Mouse (Mus musculus) gastrocnemius, postnatal 36 days (tissue): ENCODE measurements around the gene Gm11733. TPM values are rescaled to one million over a fixed set of nuclear protein-coding genes. Genes with fewer than 3 reads are reported as not detected.
"Not testable (repeated sequence)": the region's sequence is repeated elsewhere in the genome, so short reads cannot be mapped to it uniquely, and the experiment has no call there.

Experiments used
- DNase-seq, 2 experiments: peaks; one replicate each; pipeline ENCODE4 v3.0.0; 2022
- intact Hi-C: fragments of 180-260 bp; cut with DNase I; formaldehyde crosslinking; loops from one replicate; pipeline ENCODE4 v1.15.1; 2025
- long read RNA-seq, 2 experiments: library from polyadenylated mRNA; stranded (forward); transcript quantifications; one replicate each; pipeline ENCODE4 v2.0.0; 2021
- total RNA-seq, 2 experiments: library from RNA; stranded (reverse); gene quantifications; 2 replicates each; pipeline ENCODE4 v1.2.3; 2021

Gm11733 gene
- total RNA-seq = not detected
- long read RNA-seq, experiment 1 = 0 reads
- long read RNA-seq, experiment 2 = 0 reads

- DNase-seq = no peak
- intact Hi-C loops = loop anchor here (5.0 kb wide), 1 partner anchor 168 kb away; the partner anchor contains the start of gene Tnrc6c
These were observed at the start of gene Gm11733 for GRCm38 (mm10) chr11:117484198-117484597. TSS of gene Gm11733 (plus strand) at chr11:117484368.

- no peak for DNase-seq
- intact Hi-C loops = no loop called here
These were observed 47.6 kb upstream of the Gm11733 start for GRCm38 (mm10) chr11:117436401-117437109.

- intact Hi-C loops = no loop called here
- DNase-seq = no peak
These were observed 47.1 kb upstream of the Gm11733 start for GRCm38 (mm10) chr11:117437110-117437490.

GRCm38 (mm10) chr11:117438363-117438762 is 45.8 kb upstream of the Gm11733 start:
- intact Hi-C loops = no loop called here
- no peak for DNase-seq

- intact Hi-C loops = no loop called here
- DNase-seq = no peak
These were observed 43.2 kb upstream of the Gm11733 start for GRCm38 (mm10) chr11:117440865-117441425.

GRCm38 (mm10) chr11:117444090-117444489 is 40.1 kb upstream of the Gm11733 start:
- DNase-seq = no peak
- intact Hi-C loops = no loop called here

- no peak for DNase-seq
- intact Hi-C loops = loop anchor here (5.0 kb wide), 1 partner anchor 67 kb away; no protein-coding TSS in a partner anchor
These were observed 38.5 kb upstream of the Gm11733 start for GRCm38 (mm10) chr11:117445707-117446106.

GRCm38 (mm10) chr11:117454086-117454485 is 30.1 kb upstream of the Gm11733 start:
- intact Hi-C loops = no loop called here
- no peak for DNase-seq

- DNase-seq = no peak
- intact Hi-C loops = no loop called here
These were observed 25.0 kb upstream of the Gm11733 start for GRCm38 (mm10) chr11:117459148-117459547.

- DNase-seq = no peak
- intact Hi-C loops = no loop called here
These were observed 21.8 kb upstream of the Gm11733 start for GRCm38 (mm10) chr11:117462202-117462864.

GRCm38 (mm10) chr11:117463416-117463815 is 20.8 kb upstream of the Gm11733 start:
- intact Hi-C loops, DNase-seq: not testable (repeated sequence)

GRCm38 (mm10) chr11:117466292-117466691 is 17.9 kb upstream of the Gm11733 start:
- no peak for DNase-seq
- intact Hi-C loops = no loop called here

- intact Hi-C loops = no loop called here
- DNase-seq = no peak
These were observed 17.3 kb upstream of the Gm11733 start for GRCm38 (mm10) chr11:117466911-117467310.

- intact Hi-C loops = no loop called here
- no peak for DNase-seq
These were observed 15.4 kb upstream of the Gm11733 start for GRCm38 (mm10) chr11:117468585-117469363.

GRCm38 (mm10) chr11:117469724-117470123 is 14.4 kb upstream of the Gm11733 start:
- no peak for DNase-seq
- intact Hi-C loops = no loop called here

- intact Hi-C loops = no loop called here
- DNase-seq = no peak
These were observed 13.5 kb upstream of the Gm11733 start for GRCm38 (mm10) chr11:117470586-117471195.

GRCm38 (mm10) chr11:117471625-117472283 is 12.4 kb upstream of the Gm11733 start:
- intact Hi-C loops = no loop called here

GRCm38 (mm10) chr11:117472885-117473284 is 11.3 kb upstream of the Gm11733 start:
- DNase-seq = no peak
- intact Hi-C loops = no loop called here

More at GRCm38 (mm10) chr11:117471625-117472283, 12.4 kb upstream of the Gm11733 start:
- DNase-seq = no peak

- no peak for DNase-seq
- intact Hi-C loops = no loop called here
These were observed 9.0 kb upstream of the Gm11733 start for GRCm38 (mm10) chr11:117475204-117475603.

GRCm38 (mm10) chr11:117475669-117476068 is 8.5 kb upstream of the Gm11733 start:
- intact Hi-C loops = no loop called here
- peak; percentile 31 to 40 for DNase-seq
